Mouse (Mus musculus) megakaryocyte, embryonic 14.5 days (primary cell): ENCODE measurements around the gene Plekhm1. TPM values are rescaled to one million over a fixed set of nuclear protein-coding genes. Genes with fewer than 3 reads are reported as not detected.

Experiments
- H3K27me3 ChIP-seq: replicated peaks from 2 replicates; pipeline ENCODE3; 2012; ENCODE audit warnings: inconsistent platforms
- H3K36me3 ChIP-seq: replicated peaks from 2 replicates; pipeline ENCODE3; 2012; ENCODE audit warnings: low read length, inconsistent platforms, mixed read lengths
- H3K4me1 ChIP-seq: 2 replicates; pipeline ENCODE4 v1.6.1; 2012; ENCODE audit warnings: inconsistent platforms
- H3K4me3 ChIP-seq: replicated peaks from 2 replicates; pipeline ENCODE3; 2012; ENCODE audit warnings: moderate library complexity, mild to moderate bottlenecking, inconsistent platforms
- H3K9me3 ChIP-seq: 2 replicates; pipeline ENCODE4 v1.6.1; 2012; ENCODE audit warnings: inconsistent platforms
- FLI1 ChIP-seq: IDR thresholded peaks from 2 replicates; pipeline ENCODE4 v1.6.1; 2012; ENCODE audit warnings: low read length, inconsistent platforms, mixed read lengths
- GATA1 ChIP-seq: IDR thresholded peaks from 3 replicates; pipeline ENCODE4 v1.6.1; 2012; ENCODE audit warnings: mixed read lengths, low read length, inconsistent platforms, borderline replicate concordance
- polyA plus RNA-seq: library from polyadenylated mRNA; stranded (reverse); fragments of >175 nt; gene quantifications from 2 replicates; pipeline ENCODE4 v1.2.3, GENCODE M21; 2012; ENCODE audit warnings: low replicate concordance; ENCODE audit not compliant: insufficient read depth

Plekhm1 gene
- polyA plus RNA-seq, 1 experiment: 8.1 TPM

GRCm38 (mm10) chr11:103345408-103346091 is 66.9 kb downstream of the Plekhm1 start:
- H3K9me3 ChIP-seq: peaks cover 9% of the 10 kb centered on the region
- peaks cover 3% of the 10 kb centered on the region for H3K36me3 ChIP-seq
- H3K4me3 ChIP-seq: peak overlapping the region; percentile 83
- TF ChIP-seq GATA1 (no peak), FLI1 (no peak)
- peaks cover 48% of the 10 kb centered on the region for H3K27me3 ChIP-seq
- peaks cover 47% of the 10 kb centered on the region for H3K4me1 ChIP-seq

- H3K4me3 ChIP-seq: peak overlapping the region; percentile 83
- H3K36me3 ChIP-seq: peaks cover 3% of the 10 kb centered on the region
- peaks cover 7% of the 10 kb centered on the region for H3K9me3 ChIP-seq
- H3K27me3 ChIP-seq: peaks cover 51% of the 10 kb centered on the region
- peaks cover 47% of the 10 kb centered on the region for H3K4me1 ChIP-seq
- TF ChIP-seq GATA1 (no peak), FLI1 (no peak)
Observed at GRCm38 (mm10) chr11:103344494-103345332, 67.8 kb downstream of the Plekhm1 start.

GRCm38 (mm10) chr11:103343881-103344280 is 68.6 kb downstream of the Plekhm1 start:
- H3K36me3 ChIP-seq: peaks cover 2% of the 10 kb centered on the region
- peaks cover 52% of the 10 kb centered on the region for H3K27me3 ChIP-seq
- H3K9me3 ChIP-seq: peaks cover under 1% of the 10 kb centered on the region; the same call in 1 of the 2 replicates
- peaks cover 47% of the 10 kb centered on the region for H3K4me1 ChIP-seq
- H3K4me3 ChIP-seq: peak overlapping the region; percentile 83
- no peak for TF ChIP-seq FLI1
- no peak for TF ChIP-seq GATA1

- Histone ChIP-seq H3K27me3 (peaks cover 51% of the 10 kb centered on the region), H3K4me3 (no peak overlapping the region), H3K9me3 (no peaks in the 10 kb centered on the region), H3K36me3 (peaks cover 4% of the 10 kb centered on the region), H3K4me1 (peaks cover 47% of the 10 kb centered on the region)
- TF ChIP-seq FLI1 (no peak), GATA1 (no peak)
Observed at GRCm38 (mm10) chr11:103343063-103343462, 69.4 kb downstream of the Plekhm1 start.

- no peak for TF ChIP-seq FLI1
- no peak for TF ChIP-seq GATA1
- Histone ChIP-seq H3K4me3 (no peak overlapping the region), H3K36me3 (peaks cover 4% of the 10 kb centered on the region), H3K4me1 (peaks cover 35% of the 10 kb centered on the region), H3K27me3 (peaks cover 49% of the 10 kb centered on the region), H3K9me3 (no peaks in the 10 kb centered on the region)
Observed at GRCm38 (mm10) chr11:103340677-103341076, 71.8 kb downstream of the Plekhm1 start.

GRCm38 (mm10) chr11:103340130-103340529 is 72.4 kb downstream of the Plekhm1 start:
- H3K4me1 ChIP-seq: peaks cover 29% of the 10 kb centered on the region
- H3K9me3 ChIP-seq: no peaks in the 10 kb centered on the region
- TF ChIP-seq GATA1: no peak
- TF ChIP-seq FLI1: no peak
- H3K36me3 ChIP-seq: peaks cover 4% of the 10 kb centered on the region
- H3K4me3 ChIP-seq: no peak overlapping the region
- H3K27me3 ChIP-seq: peaks cover 45% of the 10 kb centered on the region

GRCm38 (mm10) chr11:103339414-103340119 is 72.9 kb downstream of the Plekhm1 start:
- TF ChIP-seq GATA1 (no peak), FLI1 (no peak)
- peaks cover 4% of the 10 kb centered on the region for H3K36me3 ChIP-seq

GRCm38 (mm10) chr11:103338671-103339070 is 73.8 kb downstream of the Plekhm1 start:
- peaks cover 34% of the 10 kb centered on the region for H3K27me3 ChIP-seq
- peaks cover 6% of the 10 kb centered on the region for H3K36me3 ChIP-seq
- H3K9me3 ChIP-seq: no peaks in the 10 kb centered on the region
- H3K4me3 ChIP-seq: no peak overlapping the region
- H3K4me1 ChIP-seq: peaks cover 15% of the 10 kb centered on the region
- TF ChIP-seq FLI1: no peak
- no peak for TF ChIP-seq GATA1

More at GRCm38 (mm10) chr11:103339414-103340119, 72.9 kb downstream of the Plekhm1 start:
- peaks cover 24% of the 10 kb centered on the region for H3K4me1 ChIP-seq
- H3K27me3 ChIP-seq: peaks cover 40% of the 10 kb centered on the region
- no peak overlapping the region for H3K4me3 ChIP-seq
- no peaks in the 10 kb centered on the region for H3K9me3 ChIP-seq

GRCm38 (mm10) chr11:103338119-103338518 is 74.4 kb downstream of the Plekhm1 start:
- H3K4me1 ChIP-seq: peaks cover 9% of the 10 kb centered on the region
- H3K4me3 ChIP-seq: no peak overlapping the region
- H3K9me3 ChIP-seq: no peaks in the 10 kb centered on the region
- H3K36me3 ChIP-seq: peaks cover 9% of the 10 kb centered on the region
- TF ChIP-seq FLI1: no peak
- no peak for TF ChIP-seq GATA1
- peaks cover 33% of the 10 kb centered on the region for H3K27me3 ChIP-seq
